Mouse (Mus musculus) A20 (cell line): Measurements from ENCODE around the gene Hist1h2ao.
A peak's percentile ranks its signal among the peaks of the same experiment; 100 is the strongest.
"Not testable (repeated sequence)": the region's sequence is repeated elsewhere in the genome, so short reads cannot be mapped to it uniquely, and the experiment has no call there.

Source experiments
- DNase-seq: peaks from one replicate; pipeline ENCODE4 v3.0.0-alpha.2; 2011; ENCODE audit warnings: low read depth, low spot score

Hist1h2ao gene

DNA sequence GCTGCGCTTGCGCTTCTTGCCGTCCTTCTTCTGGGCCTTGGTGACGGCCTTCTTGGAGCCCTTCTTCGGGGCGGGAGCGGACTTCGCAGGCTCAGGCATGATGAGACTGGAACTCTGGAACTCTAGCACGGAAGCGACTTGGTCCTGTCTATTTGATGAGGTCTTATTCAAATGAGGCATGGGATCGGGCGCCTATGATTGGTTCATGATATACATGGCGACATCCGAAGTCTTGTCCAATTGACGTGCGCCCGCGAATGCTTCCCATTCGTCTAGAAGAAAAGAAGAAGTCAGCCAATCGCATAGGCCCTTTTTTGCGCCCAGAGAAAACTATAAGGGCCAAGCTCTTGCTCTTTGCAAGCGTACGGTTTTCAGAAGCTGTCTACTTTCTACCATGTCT, at the start of gene Hist1h2ao, which contains the start of gene Hist1h2bq:
Gene Hist1h2ao (plus strand): TSS at position 393 of the 400 bp plus-strand sequence.
Gene Hist1h2bq (minus strand): TSS at position 125 of the 400 bp plus-strand sequence.
- DNase-seq: not testable (repeated sequence)

- peak; percentile 92 for DNase-seq
Observed at GRCm38 (mm10) chr13:21778814-21779766, 31.2 kb upstream of the Hist1h2ao start.

DNA sequence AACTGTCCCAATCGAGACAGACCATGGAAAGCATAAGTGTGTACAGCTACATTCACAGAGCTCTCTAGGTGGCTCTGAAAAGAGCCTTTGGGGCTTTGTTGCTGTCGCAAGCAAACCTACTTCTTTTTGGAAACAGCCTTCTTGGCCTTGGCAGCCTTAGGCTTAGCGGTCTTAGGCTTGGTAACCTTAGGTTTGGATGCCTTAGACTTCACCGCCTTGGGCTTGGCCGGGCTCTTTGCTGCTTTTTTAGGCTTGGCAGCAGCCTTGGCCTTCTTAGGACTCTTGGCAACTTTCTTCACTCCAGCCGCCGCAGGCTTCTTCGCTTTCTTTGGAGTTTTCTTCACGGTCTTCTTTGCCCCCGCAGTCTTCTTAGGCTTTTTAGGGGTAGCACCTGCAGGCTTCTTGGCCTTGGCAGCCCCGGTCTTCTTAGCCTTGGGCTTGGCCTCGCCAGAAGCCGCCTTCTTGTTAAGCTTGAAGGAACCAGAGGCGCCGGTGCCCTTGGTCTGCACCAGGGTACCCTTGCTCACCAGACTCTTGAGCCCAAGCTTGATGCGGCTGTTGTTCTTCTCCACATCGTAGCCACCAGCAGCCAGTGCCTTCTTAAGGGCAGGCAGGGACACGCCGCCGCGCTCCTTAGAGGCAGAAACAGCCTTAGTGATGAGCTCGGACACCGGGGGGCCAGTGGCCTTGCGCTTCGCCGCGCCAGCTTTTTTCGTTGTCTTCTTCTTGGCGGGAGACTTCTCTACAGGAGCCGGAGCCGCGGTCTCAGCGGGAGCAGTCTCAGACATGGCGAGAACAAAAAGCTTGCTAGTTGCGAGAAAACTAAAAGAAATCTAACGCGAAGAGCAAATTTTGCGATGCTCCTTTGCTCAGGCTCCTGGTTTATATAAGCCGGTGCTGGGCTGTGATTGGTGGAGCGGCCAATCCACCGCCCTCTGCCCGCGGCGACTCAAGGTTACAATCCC, 30.2 kb upstream of the Hist1h2ao start, which contains the start of gene Hist1h1b:
Gene Hist1h1b (minus strand): TSS at position 859 of the 965 bp plus-strand sequence.
- peak; percentile 91 for DNase-seq

DNA sequence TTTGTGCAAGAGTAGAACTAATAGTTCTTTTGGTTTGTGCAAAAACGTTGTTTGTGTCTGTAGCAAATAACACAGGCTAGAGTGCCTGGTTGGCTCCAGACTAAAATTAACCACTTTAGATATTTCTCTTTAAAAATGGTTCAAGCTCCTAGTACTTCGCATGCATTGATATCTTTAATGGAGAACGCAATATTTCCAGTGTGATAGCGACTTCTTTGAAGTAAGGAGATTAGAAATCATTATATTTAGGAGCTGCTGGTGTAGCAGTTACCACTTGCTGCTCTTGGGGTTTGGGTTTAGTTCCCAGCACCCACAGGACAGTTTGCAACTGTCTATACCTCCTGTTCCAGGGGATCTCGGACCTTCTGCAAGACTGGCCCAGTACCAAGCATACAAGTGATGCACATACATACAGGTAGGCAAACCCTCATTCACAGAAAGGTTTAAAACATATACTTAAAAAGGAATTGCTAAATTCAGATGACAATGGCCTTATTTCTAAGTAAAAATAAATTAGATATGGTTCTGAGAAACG, 29.2 kb upstream of the Hist1h2ao start:
- peak; percentile 67 for DNase-seq

- DNase-seq: peak; percentile 32
Observed at GRCm38 (mm10) chr13:21781639-21782038, 28.6 kb upstream of the Hist1h2ao start.

DNA sequence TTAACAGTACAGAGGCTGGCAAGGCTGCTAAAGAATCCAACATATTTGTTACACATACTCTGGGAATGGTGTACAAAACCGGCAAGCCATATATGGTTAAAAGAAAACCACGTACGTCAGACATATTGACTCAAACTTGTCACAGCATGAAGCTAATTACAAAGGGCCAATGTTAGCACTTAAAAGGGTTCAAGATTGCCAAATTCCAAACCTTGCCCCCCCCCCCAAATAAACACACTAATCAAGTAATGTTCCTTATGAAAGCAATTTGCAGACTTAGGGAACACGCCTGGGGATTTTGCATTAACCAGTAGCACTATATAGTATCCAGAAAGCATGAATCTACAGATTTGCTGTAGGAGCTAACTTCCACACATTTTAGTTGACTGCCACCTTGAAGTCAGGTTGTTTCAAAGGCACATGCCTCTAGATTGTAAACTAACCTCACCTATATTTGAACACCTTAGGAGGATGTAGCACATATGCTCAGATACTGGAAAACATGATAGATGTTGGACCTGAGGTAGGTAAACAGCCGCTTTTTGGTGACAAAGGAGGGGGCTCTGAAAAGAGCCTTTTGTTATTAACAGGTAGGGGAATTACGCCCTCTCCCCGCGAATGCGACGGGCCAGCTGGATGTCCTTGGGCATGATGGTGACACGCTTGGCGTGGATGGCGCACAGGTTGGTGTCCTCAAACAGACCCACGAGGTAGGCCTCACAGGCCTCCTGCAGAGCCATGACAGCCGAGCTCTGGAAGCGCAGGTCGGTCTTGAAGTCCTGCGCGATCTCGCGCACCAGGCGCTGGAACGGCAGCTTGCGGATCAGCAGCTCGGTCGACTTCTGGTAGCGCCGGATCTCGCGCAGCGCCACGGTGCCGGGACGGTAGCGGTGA, 27.7 kb upstream of the Hist1h2ao start:
- peak; percentile 79 for DNase-seq

DNA sequence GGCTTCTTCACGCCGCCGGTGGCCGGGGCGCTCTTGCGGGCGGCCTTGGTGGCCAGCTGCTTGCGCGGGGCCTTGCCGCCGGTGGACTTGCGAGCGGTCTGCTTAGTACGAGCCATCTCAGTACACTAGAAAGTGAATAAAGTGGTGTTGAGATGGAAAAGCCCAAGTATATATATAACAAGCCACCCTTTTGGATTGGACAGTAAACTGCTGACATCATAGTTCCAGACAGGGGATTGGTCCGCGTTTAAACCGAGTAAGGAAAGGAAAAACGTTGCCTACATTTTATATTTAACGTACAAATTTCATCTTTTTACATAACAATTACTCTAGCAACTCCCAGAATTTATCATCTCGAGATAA, 27.0 kb upstream of the Hist1h2ao start, which contains the start of gene Hist1h3i:
Gene Hist1h3i (minus strand): TSS at position 116 of the 363 bp plus-strand sequence.
- peak; percentile 92 for DNase-seq

DNA sequence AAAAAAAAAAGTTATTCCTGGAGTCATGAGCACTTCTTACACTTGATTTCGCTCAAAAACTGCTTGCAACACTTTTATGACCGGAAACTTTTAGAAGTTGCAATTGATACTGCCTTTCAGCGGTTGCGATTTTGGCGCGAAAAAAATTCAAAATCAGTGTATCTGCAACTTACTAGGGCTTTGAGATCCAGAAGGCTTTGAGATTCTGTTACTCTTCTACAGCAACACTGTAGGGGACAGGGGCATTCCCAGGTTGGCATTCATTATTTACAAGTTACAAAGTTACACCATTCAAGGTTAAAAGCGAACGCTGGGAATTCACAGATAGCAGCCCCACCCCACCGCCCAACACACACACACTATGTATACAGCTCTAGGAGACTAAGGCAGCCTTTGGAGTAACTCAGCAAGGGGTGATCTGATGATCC, 26.5 kb upstream of the Hist1h2ao start:
- DNase-seq: peak; percentile 73

DNA sequence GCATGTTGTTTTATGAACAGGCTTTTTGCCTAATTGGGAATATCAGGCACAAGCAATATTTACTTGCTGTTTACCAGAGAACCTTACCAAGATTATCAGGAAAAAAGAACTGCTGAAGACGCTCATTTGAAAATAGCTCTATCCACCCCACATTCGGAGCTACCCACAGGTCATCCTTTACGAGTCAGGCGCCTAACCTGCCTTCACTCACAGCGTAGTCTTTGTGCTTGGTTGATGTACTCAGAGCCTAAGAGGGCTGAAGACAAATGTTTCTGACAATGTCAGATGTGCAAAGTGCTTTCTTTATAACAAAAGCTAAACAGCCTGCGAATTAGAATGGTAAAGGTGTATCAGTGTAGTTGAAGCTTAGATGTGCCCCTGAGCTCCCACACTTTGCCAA, 26.0 kb upstream of the Hist1h2ao start:
- DNase-seq: no peak

DNA sequence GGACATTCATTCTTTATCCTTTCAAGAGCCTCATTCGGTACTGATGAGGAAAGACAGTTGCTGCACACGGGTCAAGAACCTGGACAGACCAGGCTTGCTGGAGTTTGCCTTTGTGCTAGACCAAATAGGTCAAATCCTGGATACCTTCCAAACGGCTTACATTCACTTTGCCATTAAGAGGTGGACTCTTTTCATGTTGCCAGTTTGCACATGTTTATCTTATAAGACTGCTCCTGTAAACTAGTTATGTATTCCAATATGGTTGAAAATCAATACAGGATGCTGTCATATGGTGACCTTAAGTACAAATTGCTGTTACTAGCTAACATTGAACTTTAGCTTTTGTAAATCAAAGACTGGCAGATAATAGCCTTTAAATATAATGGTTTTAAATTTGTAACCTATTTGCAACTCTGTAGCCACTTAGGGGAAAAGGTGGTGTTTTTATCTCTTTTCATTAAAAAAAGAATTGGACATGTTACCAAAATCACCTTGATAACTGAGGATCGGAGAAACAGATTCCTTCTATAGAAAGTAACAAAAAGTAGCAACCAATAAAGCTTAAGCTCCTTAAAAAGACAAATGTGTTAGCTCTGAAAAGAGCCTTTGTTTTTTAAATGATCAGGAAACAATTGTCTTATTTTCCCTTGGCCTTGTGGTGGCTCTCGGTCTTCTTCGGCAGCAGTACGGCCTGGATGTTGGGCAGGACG, 23.9 kb upstream of the Hist1h2ao start:
- DNase-seq: peak; percentile 72

DNA sequence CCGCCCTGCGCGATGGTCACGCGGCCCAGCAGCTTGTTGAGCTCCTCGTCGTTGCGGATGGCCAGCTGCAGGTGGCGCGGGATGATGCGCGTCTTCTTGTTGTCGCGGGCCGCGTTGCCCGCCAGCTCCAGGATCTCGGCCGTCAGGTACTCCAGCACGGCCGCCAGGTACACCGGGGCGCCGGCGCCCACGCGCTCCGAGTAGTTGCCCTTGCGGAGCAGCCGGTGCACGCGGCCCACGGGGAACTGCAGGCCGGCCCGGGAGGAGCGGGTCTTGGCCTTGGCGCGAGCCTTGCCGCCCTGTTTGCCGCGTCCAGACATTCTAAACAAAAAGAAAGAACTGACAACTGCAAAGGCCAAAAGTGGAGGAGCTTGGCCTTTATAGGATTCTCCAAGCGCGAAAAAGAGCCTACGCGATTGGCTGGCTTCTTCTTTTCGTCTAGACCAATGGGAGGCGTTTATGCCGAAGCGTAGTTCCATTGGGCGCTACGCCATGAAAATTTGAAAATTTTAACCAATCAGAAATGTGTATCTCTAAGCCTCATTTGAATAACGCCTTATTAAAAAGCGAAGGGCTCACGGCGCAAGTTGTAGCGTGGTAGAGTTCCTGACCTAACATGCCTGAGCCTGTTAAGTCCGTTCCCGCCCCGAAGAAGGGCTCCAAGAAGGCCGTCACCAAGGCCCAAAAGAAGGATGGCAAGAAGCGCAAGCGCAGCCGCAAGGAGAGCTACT, 23.2 kb upstream of the Hist1h2ao start, which contains the start of the genes Hist1h2an and Hist1h2bp:
Gene Hist1h2an (minus strand): TSS at position 320 of the 731 bp plus-strand sequence.
Gene Hist1h2bp (plus strand): TSS at position 563 of the 731 bp plus-strand sequence.
- peak; percentile 97 for DNase-seq

GRCm38 (mm10) chr13:21787760-21788593, 22.3 kb upstream of the Hist1h2ao start:
- peak; percentile 68 for DNase-seq

GRCm38 (mm10) chr13:21789925-21790324, 20.3 kb upstream of the Hist1h2ao start:
- no peak for DNase-seq

DNA sequence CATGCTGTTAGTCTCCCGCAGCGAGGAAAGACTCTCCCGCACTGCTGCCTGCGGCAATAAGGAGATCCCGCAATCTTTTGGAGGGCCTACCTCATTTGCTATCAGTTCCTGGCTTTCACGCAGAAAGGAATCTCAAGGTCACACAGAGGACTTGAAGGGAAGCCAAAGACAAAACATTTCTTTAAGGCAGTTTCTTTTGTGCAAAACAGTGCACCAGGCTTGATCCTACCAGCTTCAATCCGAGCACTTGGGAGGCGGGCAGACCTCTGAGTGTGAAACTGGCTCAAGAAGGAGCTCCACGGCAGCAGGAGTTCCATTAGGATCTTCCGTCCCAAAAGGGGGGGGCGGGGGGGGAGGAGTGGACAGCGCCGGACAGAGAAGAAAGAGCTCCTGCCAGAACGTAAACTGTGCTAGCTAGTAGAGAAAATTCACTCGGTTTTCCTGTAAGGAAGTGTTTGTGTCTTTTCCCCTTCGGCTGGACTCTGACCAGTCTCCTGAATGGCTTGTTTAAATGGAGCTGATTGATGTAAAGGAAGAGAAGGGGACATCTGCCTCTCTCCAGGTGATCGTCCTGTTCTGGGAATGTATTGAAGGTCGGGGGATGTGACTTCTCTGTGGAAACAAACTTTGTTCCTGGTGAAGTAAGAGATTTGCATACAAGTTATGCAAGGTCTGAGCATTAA, 19.5 kb upstream of the Hist1h2ao start:
- DNase-seq: no peak

- no peak for DNase-seq
Observed at GRCm38 (mm10) chr13:21795584-21795983, 14.7 kb upstream of the Hist1h2ao start.

DNA sequence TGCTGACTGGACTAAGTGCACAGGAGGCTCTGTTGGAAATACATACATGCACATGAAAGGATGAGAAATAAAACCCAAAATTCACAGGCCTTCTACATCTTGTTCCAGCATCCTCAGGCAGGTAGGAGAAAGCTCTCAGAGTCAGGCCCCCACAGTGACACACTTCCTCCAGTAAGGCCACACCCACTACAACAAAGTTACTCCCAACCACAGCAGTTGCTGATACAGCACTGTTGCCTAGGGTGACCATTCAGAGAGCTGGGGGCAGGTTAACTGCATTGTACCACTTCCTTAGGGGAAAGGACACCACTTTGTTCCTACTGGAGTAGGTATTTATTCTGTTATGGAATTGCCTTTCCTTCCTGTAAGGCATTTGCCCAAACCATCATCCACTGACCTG, 13.1 kb upstream of the Hist1h2ao start:
- DNase-seq: not testable (repeated sequence)

DNA sequence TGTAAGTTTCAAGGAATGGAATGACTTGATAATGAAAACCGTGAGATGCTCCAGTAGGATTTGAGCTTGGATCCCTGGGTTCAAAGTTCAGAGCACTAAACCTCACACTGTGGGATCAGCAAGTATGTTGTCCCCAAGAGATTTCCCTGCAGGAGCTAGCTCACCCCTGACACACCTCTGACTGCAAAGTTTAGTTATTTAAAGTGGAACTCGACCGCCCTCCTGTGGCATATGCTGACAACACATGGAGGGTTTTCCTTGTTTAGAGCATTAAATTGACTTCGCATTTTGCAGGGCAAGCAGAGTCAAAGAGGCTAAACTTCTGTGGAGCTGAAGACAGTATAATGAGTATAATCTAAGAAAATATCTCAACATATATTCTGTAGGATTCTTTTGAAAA, 7.2 kb upstream of the Hist1h2ao start:
- not testable (repeated sequence) for DNase-seq
